Mouse (Mus musculus) retina, postnatal 7 days (tissue): ENCODE measurements at regions not wholly inside any gene's neighbourhood (a gene's known extent, or its start where the extent isn't known, plus 50 kb on each side); places are given as distances from the start of the nearest gene placed in this dataset.
"Not testable (repeated sequence)": the region's sequence is repeated elsewhere in the genome, so short reads cannot be mapped to it uniquely, and the experiment has no call there.

Source experiments
- DNase-seq: peaks from one replicate; pipeline ENCODE4 v3.0.0-alpha.2; 2012; ENCODE audit warnings: low read depth, low spot score

DNA sequence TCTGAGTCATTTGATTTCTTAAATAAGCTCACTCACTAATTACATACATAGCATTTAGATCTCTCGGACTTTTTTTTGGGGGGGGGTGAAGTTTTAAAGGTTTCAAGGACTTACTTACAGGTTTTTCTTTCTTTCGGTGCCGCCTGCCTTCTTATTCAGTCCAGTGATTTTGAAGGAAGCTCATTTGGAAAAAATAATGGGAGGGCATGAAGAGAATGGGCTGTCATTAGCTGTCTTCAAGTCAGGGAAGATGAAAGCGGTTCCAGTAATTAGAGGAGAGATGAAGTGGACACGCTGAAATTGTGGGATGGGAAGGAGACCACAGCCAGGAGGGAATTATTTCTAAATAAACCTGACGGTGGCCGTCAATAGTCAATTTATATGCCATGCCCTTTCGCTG, 108.6 kb upstream of the Klf3 start:
- no peak for DNase-seq

DNA sequence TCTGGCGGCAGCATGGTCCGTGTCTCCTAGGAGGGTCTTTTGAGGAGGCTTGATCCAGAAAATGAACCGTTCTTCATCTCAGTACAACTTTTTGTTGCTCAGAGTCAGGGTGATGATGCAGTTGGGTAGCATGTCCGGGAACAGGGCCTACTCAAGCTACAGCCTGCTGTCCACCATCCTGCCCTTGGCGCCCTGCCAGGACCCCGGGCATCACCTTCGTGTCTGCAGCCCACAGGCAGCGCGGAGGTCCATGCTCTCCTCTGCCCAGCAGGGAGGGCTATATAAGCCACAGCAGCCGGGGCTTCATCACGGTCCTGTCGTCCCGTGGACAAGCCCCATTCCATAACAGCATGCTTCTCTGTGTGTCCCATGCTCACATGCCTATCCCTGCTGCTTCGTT, 107.1 kb upstream of the Klf3 start:
- DNase-seq, result no peak

DNA sequence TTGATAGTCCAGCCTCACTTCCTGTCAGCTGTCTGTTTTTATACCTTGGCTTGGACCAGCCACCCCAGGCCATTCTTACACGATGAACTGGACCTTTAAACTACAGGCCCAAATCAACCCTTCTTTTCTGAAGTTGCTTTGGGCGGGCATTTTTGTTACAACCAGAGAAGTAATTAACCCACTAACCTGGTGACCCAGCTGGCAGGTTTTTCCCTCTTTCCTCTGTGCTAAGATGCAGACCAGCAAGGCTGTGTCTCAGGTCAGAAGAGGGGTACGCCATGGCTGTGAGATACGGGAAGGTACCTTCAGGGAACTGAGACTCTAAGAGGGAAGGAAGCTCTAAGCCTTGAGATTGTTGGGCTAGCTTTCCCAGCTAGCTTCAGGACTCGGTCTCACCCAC, 105.7 kb upstream of the Klf3 start:
- DNase-seq, result no peak

DNA sequence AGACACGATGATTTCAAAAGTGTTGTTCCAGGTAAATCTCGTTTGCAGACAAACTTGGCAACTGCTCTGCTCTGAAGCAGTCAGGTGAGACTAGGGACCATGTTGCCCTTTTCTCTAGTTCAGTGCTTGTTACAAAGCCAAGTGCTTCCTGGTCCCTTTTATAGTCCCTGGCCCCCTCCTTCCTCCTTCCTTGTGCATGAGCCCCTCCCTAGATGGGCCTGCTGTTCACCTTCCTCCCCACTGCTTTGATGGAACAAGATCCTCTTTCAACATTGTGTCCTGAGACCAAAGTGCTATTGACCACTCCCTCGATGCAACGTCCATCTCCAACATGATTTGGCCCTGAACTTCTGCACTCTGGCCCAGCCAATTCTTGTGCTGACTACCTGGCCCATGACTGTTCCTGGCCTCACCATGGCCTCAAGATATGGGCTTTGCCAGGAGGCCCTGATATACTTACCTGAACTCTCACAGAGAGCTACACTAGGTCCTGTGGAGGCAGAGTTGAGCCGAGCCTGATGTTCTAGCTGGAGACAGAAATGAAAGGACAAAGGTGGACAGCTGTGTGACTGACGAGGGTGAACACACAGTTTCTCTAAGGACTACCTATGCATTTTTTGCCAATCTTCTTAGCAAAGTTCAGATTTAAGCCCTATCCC, 104.6 kb upstream of the Klf3 start:
- no peak for DNase-seq

DNA sequence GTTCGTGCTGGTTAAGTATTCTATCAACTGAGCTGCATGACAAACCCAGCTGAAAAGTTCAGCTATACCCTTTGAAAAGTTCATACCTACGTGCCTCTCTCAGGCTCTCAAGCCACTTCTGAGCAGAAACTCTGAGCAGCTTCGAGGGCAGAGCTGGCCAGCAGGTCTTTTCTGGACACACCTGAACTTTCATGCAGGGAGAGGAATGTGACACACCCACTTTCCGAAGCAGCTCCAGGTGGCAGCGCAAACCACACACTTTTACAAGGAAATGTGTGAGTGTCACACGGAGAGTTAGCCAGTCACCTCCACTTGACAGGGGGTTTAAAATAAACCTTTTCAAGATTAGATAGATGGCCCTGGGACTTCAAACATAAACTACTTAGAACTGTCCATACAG, 103.2 kb upstream of the Klf3 start:
- DNase-seq, result no peak

DNA sequence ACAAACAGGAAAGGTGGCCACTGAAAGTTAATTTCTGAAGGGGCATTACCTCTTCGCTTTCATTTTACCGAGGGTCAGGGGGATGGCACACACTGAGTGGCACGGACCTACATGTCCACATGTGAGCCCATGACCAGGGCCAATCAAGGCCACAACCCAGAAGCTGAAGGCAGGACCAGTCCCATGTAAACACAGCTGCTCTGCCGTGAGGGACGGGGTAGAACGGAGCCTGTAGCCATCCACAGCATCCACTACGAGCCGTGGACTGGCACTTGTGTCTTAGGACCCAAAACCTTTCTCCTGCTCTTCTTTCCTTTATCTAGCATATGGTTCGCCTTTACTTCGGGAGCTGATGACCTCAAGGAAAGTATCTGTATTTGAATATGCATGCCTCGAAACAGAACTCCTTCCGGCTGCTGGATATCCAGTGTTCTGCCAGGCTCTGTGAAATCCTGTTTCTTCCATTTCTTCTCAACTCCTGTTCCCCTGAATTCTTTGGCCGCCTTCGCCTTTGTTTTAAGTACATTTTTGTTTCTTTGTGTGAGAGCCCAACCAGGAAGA, 101.9 kb upstream of the Klf3 start:
- no peak for DNase-seq

DNA sequence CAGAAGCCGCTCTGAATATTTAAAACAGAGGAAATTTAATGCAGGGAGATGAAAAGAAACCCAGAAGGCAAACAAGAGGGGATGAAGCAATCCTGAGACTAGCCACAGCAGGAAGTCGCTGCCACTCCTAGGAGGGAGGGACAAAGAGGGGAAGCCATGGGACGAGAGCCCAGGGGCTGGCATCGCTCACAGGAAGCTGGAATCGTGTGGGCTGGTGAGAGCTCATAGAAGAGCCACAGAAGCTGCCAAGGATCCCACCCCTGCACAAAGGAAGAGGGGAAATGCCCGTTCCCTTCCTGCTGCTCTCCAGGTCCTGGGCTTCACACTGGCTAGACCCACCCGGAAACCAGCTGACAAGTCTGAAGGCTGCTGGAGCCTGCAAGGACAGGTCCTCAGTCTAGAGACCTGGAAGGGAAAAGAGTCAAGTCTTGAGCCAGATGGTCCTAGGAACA, 101.4 kb upstream of the Klf3 start:
- DNase-seq, result no peak

DNA sequence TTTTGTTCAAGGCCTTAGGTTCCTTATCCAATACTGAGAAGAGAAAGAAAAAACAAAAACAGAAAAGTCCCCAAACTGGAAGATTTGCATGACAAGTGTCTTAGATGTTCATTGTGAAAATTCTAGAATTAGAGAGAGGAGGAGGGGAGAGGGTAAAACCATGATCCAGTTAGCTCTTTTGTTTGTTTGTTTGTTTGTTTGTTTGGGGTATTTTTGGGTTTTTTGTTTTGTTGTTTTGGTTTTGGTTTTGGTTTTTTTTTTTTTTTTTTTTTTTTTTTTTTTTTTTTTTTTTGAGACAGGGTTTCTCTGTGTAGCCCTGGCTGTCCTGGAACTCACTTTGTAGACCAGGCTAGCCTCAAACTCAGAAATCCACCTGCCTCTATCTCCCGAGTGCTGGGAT, 100.8 kb upstream of the Klf3 start:
- DNase-seq, result not testable (repeated sequence)

DNA sequence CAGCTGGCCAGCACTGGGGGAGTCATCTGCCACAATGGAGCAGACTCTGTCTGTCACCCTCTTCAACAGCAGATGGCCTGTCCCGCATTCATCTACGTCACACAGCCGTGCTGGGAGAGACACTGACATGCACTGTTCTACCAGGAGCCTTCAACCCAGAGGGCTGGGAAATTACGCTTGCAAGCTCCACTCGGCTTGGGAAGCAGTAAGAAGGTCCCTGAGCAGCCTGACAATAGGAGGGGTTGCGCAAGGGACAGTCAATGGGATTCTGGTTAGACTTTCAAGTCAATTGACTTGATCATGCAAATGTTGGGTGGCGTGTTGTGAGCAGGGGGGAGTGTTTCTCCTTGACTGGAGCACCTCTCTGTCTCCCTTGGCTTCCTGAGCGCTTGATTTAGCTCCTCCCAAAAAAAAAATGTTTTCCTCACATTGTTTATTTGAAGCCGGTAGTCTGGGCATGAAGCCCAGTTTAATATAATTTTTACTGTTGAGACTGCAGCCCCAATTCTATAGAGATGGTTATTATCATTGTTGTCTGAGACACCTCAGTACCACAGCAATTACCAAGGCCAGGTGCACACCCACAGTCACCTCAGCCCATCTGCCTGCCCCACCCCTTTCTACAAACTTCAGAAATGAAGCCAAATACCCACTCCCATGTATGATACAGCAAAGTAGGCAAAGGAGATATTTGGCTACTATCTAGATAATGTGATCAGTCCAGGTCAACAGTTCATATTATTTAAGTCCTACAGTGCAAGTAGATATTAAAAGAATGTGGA, 99.9 kb upstream of the Klf3 start:
- DNase-seq, result peak; percentile 27

DNA sequence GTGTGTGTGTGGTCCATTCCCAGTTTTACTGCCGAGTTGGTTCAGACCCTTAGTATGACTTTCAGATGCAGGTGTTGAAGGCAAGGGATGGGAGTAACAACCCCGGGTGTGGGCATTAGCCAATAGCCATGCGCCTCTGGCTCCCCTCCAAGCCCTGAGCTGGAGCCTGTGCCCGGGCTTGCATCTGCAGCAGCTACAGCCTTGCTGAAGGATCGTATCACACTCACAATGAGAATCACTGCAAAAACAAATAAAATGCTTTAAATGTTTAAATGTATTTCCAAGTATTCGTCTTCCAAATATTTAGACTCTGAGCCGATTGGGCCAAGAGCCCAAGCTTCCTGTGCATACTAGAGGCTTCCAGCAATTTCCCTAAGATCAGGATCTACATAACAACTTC, 99.0 kb upstream of the Klf3 start:
- DNase-seq, result no peak

DNA sequence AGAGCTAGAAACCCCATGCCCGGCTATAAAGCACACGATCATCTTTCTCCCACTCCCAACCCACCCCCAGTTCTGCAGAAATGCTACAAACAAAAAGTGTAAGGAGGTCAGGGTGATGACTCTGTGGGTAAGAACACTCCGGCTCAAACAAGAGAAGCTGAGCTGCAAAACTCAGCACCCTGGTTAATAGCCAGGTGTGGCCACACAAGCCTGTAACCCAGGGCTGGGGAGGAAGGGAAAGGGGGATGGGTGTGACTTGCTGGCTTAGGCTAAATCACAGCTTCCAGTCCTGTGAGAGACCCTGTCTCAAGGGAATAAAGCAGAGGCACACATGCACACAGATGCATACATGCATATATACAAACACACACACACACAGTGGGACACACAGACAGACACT, 96.6 kb upstream of the Klf3 start:
- DNase-seq, result no peak

DNA sequence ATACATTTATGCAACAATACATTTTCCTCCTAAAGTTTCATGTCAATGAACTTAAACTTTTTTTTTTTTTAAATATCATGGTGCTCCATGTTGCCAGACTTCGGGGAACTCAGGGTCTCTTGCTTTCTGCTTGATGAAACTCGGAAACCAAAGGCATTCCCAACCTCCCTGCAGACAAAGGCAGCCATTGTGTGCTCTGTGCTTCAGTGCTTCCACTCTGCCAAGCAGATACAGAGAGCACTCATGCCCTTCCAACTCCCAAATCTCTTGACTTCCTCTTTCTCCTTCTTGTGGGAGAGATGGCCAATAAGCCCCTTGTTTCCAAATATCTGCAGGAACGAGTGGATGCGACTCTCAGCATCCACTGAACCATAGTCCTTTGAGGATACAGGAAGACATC, 94.0 kb upstream of the Klf3 start:
- DNase-seq, result no peak

DNA sequence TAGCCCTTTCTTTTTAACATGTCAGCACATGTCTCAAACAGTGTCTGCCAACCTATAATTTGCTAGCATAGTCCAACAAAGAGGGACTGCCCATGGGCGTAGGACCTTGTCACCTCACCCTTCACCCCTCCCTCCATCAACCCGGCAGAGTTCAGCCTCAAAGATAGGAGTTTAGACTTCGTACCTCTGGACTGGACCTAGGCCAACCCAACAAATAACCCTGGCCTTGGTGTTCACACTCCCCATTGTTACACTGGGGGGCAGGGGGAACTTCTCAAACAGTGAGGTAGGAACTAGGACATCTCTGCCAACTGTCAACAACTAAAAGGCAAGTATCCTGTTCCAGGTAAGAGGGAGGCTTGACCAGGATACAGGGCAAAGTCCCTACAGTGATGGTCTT, 93.0 kb upstream of the Klf3 start:
- DNase-seq, result no peak

DNA sequence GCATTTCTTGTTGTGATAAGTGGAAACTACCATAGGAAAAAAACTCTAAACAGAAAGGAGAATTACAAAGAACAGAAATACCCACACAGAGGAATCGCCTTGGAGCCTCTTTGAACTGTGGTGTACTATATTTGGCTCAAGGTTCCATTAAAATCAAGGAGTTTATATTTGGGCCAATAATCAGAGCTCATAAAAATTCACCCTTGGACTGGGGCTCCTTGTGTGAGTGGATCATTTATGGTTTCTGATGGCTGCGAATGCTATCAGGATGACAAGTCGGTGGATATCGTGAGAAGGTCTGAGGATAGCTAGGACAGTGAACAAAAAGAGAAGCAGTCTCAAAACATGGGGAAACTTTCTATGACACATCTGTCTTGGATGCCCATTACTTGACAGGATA, 92.2 kb upstream of the Klf3 start:
- DNase-seq, result no peak

DNA sequence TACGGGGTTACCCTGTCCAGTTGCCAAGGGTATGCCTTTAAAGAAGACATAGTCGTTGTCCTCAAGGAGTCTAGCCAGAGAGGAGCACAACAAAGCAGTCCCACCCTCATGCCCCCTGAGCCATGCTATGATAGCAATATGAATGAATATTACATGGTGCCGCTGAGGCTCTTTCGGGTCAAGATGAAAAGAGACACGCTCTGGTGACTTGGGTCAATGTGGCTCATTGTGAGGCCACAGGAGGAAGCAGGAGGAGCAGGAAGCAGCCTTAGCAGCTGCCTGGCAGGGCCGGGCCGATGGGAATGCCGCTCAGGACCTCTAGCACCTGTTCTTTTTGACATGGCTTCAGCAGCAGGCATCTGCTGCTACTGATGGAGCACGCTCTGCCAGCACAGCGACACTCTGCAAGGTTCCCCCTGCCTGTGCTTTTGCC, 89.0 kb upstream of the Klf3 start:
- DNase-seq, result no peak

DNA sequence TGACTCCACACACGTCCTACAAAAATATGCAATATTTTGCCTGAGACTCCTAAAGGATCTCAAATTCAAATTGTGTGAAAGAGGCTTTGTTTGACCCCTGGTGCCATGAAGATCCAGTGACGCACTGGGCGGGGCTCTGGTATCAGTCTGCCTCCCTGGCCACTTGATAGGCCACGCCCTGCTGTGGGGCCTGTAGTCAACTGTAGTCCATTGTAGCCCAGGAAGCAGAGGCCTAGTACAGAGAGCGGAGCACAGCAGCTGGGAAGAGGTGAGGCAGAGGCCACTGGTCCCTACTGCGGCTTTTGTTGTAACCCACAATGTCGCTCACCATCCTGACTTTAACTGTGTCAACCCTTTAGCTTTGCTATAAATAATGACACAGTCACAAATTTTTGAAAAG, 88.5 kb upstream of the Klf3 start:
- DNase-seq, result no peak

DNA sequence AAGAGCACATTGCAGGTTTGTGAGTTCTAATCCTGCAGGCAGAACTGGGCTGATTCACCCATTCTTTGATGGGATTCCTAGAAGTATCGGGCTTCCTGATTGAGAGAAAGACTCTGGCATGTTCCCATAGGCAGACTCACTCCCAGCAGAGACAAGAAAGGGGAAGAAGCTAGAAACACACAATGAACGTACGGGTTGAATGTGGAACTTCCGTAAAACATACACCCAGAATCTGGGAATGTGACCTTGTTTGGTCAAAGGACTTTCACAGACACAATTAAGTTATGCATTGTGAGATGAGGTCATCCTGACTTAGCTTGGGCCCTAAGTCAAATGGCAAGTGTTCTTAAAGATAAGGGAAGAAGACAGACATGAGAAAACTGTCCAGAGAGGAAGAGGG, 86.6 kb upstream of the Klf3 start:
- DNase-seq, result no peak

DNA sequence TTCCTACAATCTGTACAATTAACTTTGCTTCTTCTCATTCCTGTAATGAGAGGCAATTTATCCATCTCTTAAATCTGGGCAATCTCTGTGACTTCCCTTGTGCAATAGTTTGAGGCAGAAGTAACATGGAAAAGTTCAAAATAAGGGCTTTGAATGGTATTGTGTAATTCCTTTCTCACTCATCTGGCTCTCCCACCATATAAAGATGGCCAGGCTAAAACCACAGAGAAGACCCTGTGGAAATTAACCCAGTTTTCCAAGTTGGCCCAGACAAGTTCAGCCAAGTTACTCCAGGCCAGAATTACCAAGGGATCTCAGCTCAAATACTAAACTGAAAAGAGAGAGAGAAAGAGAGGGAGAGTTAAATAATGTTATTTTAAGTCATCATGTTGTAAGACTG, 81.0 kb upstream of the Klf3 start:
- DNase-seq, result no peak

DNA sequence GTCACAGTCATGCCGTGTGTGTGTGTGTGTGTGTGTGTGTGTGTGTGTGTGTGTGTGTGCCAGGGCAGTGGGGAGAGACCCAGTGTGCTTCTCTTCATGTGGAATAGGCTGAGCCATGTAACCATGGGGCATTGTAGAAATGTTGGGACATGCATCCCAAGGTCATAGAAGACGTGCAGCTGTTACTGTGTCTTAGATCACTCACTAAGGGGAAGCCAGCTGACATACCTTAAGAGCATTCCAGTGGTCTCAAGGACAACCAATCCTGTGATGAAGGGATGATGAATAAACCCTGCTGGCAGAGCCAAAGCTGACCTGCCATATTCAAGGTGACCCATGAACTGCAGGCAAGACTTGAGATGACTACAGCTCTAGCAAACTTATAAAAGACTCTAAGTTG, 75.3 kb upstream of the Klf3 start:
- DNase-seq, result no peak

DNA sequence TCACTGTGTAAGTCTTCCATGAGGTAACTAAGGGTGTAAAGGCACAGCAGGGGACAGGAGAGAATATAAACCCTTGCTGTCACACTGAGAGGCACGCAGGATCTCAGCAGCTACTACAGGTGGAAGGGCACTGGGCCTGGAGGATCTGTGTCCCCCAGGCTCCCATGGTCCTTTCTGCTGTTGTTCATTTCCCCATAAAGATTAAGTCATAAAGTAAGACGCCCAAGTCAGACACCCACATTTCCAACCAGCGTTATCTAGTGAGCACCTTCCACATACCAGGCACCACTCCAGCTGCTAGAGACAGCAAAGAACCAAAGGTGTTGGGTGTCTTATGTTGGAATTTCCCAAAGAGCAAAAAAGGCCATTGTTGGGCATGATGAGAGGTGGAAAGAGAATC, 70.8 kb upstream of the Klf3 start:
- no peak for DNase-seq

DNA sequence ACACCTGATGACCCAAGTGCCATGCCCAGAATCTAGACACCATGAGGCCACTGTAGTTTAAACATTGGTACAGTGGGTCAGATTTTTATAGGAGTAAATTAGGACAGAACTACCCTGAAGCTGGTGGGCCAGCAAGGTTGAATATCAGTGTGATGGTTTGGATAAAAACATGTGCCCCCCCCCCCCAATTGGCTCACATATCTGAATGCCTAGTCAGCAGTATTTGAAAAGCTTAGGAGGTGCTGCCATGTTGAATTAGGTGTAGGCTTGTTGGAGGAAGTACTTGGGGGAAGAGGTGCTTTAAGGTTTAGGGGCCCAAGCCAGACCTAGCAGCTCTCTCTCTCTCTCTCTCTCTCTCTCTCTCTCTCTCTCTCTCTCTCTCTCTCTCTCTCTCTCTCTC, 66.2 kb upstream of the Klf3 start:
- no peak for DNase-seq

DNA sequence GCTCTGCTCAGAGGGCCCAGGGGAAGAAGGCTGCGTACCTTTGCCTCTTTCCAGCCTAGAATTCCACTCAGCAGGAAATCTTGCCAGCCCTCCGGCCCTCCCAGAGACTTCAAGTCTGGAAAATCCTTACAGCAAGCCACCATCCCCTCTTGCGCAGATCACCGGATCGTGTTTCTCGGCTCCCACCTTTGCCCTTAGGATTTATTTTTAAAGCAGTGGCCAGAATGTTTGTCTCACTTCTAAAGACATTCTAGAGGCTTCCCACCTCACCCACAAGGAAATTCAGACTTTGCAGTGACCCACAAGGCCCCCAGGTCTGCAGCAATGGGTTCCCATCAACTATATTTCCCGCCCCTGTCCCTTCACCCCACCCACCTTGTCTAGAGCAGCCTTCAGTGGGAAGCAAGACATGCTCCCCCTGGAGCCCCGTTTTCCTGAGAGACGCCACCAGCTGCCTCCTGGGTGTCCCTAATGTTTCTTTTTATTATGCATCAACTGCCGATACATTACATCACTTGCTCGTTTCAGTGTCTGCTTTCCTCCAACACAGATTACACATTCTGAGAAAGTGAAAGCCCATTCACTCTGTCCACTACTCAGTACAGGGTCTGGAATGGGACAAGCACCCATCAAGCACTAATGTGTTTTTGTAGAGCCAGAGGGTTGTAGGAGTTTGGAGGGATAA, 65.0 kb upstream of the Klf3 start:
- no peak for DNase-seq
